Mouse (Mus musculus) cerebellum, adult 2 months (tissue): ENCODE results near the gene Pycard.

Experiments
- CTCF ChIP-seq: fragments of 200-500 bp; IDR thresholded peaks from 2 replicates; pipeline ENCODE4 v1.5.1; 2011; ENCODE audit warnings: low read depth, mild to moderate bottlenecking, control low read depth, low read length, moderate library complexity, borderline replicate concordance; ENCODE audit not compliant: insufficient read depth
- POLR2A ChIP-seq: fragments of 200-500 bp; IDR thresholded peaks from 2 replicates; pipeline ENCODE4 v1.6.1; 2011; ENCODE audit warnings: low read length, control low read depth, borderline replicate concordance; ENCODE audit not compliant: insufficient read depth

- TF ChIP-seq CTCF, result no peak
- no peak for TF ChIP-seq POLR2A
Observed at GRCm38 (mm10) chr7:127952864-127953581, 40.6 kb downstream of the Pycard start.
